Mouse (Mus musculus) liver, postnatal 0 days (tissue): ENCODE results near the gene Pik3cd. TPM values are rescaled to one million over a fixed set of nuclear protein-coding genes. Genes with fewer than 3 reads are reported as not detected.

Experiments
- ATAC-seq: fragments of 200-750 bp; cut with Nextera tagmentation; 2 replicates; pipeline ENCODE4 v1.8.0; 2017; ENCODE audit warnings: mild to moderate bottlenecking, moderate library complexity
- DNase-seq: peaks from one replicate; pipeline ENCODE4 v3.0.0-alpha.2; 2016
- H3K27ac ChIP-seq: fragments of 300-500 bp; sonication (generic); 2 replicates; pipeline ENCODE4 v1.5.1; 2014; ENCODE audit warnings: antibody characterized with exemption, moderate library complexity, mild to moderate bottlenecking, low read depth
- H3K27me3 ChIP-seq: fragments of 300-500 bp; sonication (generic); 2 replicates; pipeline ENCODE4 v1.6.1; 2014; ENCODE audit warnings: low read length, control low read depth, mixed read lengths; ENCODE audit not compliant: insufficient read depth
- H3K36me3 ChIP-seq: fragments of 300-500 bp; sonication (generic); replicated peaks from 2 replicates; pipeline ENCODE4 v1.6.1; 2014; ENCODE audit warnings: mild to moderate bottlenecking, control low read depth, low read length, moderate library complexity, mixed read lengths; ENCODE audit not compliant: insufficient read depth
- H3K4me1 ChIP-seq: fragments of 300-500 bp; sonication (generic); 2 replicates; pipeline ENCODE4 v1.6.1; 2014; ENCODE audit warnings: antibody characterized with exemption, mild to moderate bottlenecking, control low read depth; ENCODE audit not compliant: insufficient read depth
- H3K4me2 ChIP-seq: fragments of 300-500 bp; sonication (generic); 2 replicates; pipeline ENCODE4 v1.6.1; 2014; ENCODE audit warnings: low read depth, mild to moderate bottlenecking, low read length, moderate library complexity, mixed read lengths
- H3K4me3 ChIP-seq: fragments of 300-500 bp; sonication (generic); 2 replicates; pipeline ENCODE4 v1.5.1; 2014; ENCODE audit warnings: low read depth, low read length
- H3K9ac ChIP-seq: fragments of 300-500 bp; sonication (generic); replicated peaks from 2 replicates; pipeline ENCODE4 v1.6.1; 2014; ENCODE audit warnings: mild to moderate bottlenecking, moderate library complexity
- H3K9me3 ChIP-seq: fragments of 300-500 bp; sonication (generic); 2 replicates; pipeline ENCODE4 v1.6.1; 2016; ENCODE audit warnings: mild to moderate bottlenecking, control low read depth, low read length, mixed read lengths
- CTCF ChIP-seq: sonication (generic); IDR thresholded peaks from 2 replicates; pipeline ENCODE4 v1.5.1; 2016; ENCODE audit warnings: antibody characterized with exemption, low read depth
- EP300 ChIP-seq: IDR thresholded peaks from 2 replicates; pipeline ENCODE4 v1.6.1; 2016; ENCODE audit warnings: antibody characterized with exemption, low read depth, mild to moderate bottlenecking
- WGBS: fragments of 180-500 bp; shearing (Covaris S2); extraction: QIAGEN DNeasy Blood & Tissue Kit; methylation state at CpG from one replicate; pipeline ENCODE4 v1.1.7; 2014; ENCODE audit not compliant: insufficient replicate concordance; 5-methylcytosine and 5-hydroxymethylcytosine counted together
- polyA plus RNA-seq: library from polyadenylated mRNA; unstranded; fragments of >200 nt; fragmentation: Nextera tagmentation; extraction: Ambion mirVana; gene quantifications from 2 replicates; pipeline ENCODE4 v1.2.1, GENCODE M21; 2015

Gene Pik3cd
- polyA plus RNA-seq, 1 experiment from 2014 or later = 7.8 TPM

- H3K27ac ChIP-seq = no peak overlapping the region
- no peaks in the 10 kb centered on the region for H3K4me1 ChIP-seq
- H3K9ac ChIP-seq = no peak overlapping the region
- DNase-seq (no peak), ATAC-seq (no peak)
- no peak for TF ChIP-seq CTCF
- H3K36me3 ChIP-seq = peaks cover 3% of the 10 kb centered on the region; the same call in 1 of the 2 replicates
- 77% methylated on average over 11 of the region's 11 CpGs for WGBS
- H3K9me3 ChIP-seq = no peaks in the 10 kb centered on the region
- no peak overlapping the region for H3K4me3 ChIP-seq
- no peaks in the 10 kb centered on the region for H3K27me3 ChIP-seq
- no peak overlapping the region for H3K4me2 ChIP-seq
These were observed 17.3 kb downstream of the Pik3cd start for GRCm38 (mm10) chr4:149684841-149685623.

DNA sequence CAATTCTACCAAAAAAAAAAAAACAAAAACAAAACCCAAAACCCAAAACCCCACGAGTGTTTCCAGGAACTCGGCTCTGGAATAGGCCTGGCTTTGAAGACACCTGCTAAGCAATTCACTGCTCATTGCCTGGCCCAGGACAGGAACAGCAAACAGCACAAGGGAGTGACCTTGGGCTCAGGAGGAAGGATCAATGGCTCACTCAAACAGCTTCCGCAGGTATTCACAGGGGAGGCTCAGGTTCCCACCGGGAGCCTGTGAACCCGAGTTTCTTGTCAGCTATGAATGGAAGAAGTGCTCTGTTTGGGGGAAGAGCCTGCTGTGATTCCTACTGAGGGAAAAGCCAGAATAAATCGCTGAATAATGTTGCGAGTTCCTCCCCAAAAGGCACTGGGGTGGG, 18.5 kb downstream of the Pik3cd start:
- Histone ChIP-seq H3K9me3 (no peaks in the 10 kb centered on the region), H3K4me1 (no peaks in the 10 kb centered on the region), H3K9ac (no peak overlapping the region), H3K36me3 (0 out of 2 replicates have a peak, but pooled peaks cover 3% of the 10 kb centered on the region), H3K27me3 (no peaks in the 10 kb centered on the region), H3K27ac (no peak overlapping the region), H3K4me2 (no peak overlapping the region), H3K4me3 (no peak overlapping the region)
- no peak for ATAC-seq
- 44% methylated on average over 7 of the region's 7 CpGs for WGBS
- TF ChIP-seq CTCF (no peak), EP300 (no peak)
- no peak for DNase-seq

DNA sequence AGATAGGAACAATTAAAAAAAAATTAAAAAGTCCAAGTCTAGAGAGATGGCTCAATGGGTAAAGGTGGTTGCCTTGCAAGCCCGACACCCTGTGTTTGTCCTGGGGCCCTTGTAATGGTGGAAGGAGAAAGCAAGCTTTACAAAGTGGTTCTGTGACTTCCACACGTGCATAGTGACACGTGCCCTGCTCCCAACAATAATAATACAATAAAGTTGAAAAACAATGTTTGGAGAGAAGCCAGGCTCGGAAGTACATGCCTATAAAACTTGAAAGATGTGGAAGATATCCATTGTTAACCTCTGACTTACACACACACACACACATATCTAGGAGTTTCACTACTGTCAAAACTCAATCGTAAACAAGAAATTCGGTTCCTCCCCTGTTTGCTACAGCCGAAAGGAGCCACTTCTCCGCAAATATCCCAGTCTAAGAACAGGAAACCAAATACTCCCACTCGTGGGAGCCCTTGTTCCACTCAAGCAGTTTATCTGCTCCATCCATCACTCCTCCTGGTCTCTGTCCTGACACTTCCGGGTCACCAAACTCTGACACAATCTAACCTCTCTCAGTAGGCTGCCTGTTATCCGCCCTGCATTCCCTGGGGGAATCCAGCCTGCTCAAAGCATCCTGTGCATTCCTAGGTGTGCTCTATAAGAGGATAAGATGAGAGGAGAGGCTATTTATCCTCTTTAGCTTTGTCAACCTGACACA, 23.2 kb downstream of the Pik3cd start:
- DNase-seq (no peak), ATAC-seq (no peak)
- TF ChIP-seq EP300 (no peak), CTCF (no peak)
- no peak overlapping the region for H3K4me3 ChIP-seq
- no peaks in the 10 kb centered on the region for H3K9me3 ChIP-seq
- no peak overlapping the region for H3K27ac ChIP-seq
- H3K9ac ChIP-seq = no peak overlapping the region
- H3K27me3 ChIP-seq = 0 out of 2 replicates have a peak, but pooled peaks cover 4% of the 10 kb centered on the region
- no peaks in the 10 kb centered on the region for H3K36me3 ChIP-seq
- 73% methylated on average over 11 of the region's 11 CpGs for WGBS
- H3K4me1 ChIP-seq = peaks cover 8% of the 10 kb centered on the region; the same call in 1 of the 2 replicates
- no peak overlapping the region for H3K4me2 ChIP-seq

DNA sequence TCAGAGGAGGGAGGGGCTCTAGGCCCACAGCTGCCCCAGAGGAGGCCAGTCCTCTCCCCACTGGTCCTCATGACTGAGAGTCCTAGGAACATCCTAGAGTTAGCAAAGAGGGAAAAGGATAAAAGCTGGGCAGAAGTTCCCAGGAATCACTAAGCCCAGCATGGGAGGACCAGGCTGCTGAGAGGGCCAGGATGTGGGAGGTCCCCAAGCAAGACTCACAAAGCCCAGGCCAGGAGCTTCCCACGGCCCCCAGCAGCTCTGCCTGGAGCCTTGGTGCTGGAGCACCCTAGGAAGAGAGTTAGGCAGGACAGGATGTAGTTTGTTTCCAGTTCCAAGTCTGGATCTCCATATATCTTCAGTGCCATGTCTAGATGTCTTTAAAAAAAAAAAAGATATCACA, 24.4 kb downstream of the Pik3cd start:
- no peaks in the 10 kb centered on the region for H3K9me3 ChIP-seq
- H3K27me3 ChIP-seq = 0 out of 2 replicates have a peak, but pooled peaks cover 4% of the 10 kb centered on the region
- H3K9ac ChIP-seq = no peak overlapping the region
- WGBS = 64% methylated on average over 1 of the region's 1 CpGs
- no peak for DNase-seq
- TF ChIP-seq CTCF = no peak
- TF ChIP-seq EP300 = no peak
- peaks cover 8% of the 10 kb centered on the region; the same call in 1 of the 2 replicates for H3K4me1 ChIP-seq
- no peak overlapping the region for H3K4me2 ChIP-seq
- H3K4me3 ChIP-seq = no peak overlapping the region
- H3K36me3 ChIP-seq = no peaks in the 10 kb centered on the region
- no peak for ATAC-seq
- H3K27ac ChIP-seq = no peak overlapping the region

- H3K36me3 ChIP-seq = peaks cover 7% of the 10 kb centered on the region; the same call in 1 of the 2 replicates
- 0 out of 2 replicates have a peak, but pooled peaks cover 4% of the 10 kb centered on the region for H3K27me3 ChIP-seq
- 21% methylated on average over 60 of the region's 60 CpGs for WGBS
- H3K27ac ChIP-seq = no peak overlapping the region
- peak overlapping the region; percentile 46 for H3K9ac ChIP-seq
- H3K4me1 ChIP-seq = peaks cover 8% of the 10 kb centered on the region; the same call in 1 of the 2 replicates
- H3K9me3 ChIP-seq = no peaks in the 10 kb centered on the region
- peak overlapping the region; percentile 45 for H3K4me3 ChIP-seq
- peak overlapping the region; percentile 78 for H3K4me2 ChIP-seq
- peak; percentile 83 for DNase-seq
- ATAC-seq = peak; percentile 88
- TF ChIP-seq CTCF (no peak), EP300 (no peak)
These were observed 26.8 kb downstream of the Pik3cd start for GRCm38 (mm10) chr4:149675378-149676261.
